Mouse (Mus musculus): ENCODE measurements around the gene Hist4h4. TPM values are rescaled to one million over a fixed set of nuclear protein-coding genes. Genes with fewer than 3 reads are reported as not detected.
"Not testable (repeated sequence)": the region's sequence is repeated elsewhere in the genome, so short reads cannot be mapped to it uniquely, and the experiment has no call there.

The Hist4h4 gene
- polyA plus RNA-seq, 1 experiment from 2014 or later = 0.72 TPM

DNA sequence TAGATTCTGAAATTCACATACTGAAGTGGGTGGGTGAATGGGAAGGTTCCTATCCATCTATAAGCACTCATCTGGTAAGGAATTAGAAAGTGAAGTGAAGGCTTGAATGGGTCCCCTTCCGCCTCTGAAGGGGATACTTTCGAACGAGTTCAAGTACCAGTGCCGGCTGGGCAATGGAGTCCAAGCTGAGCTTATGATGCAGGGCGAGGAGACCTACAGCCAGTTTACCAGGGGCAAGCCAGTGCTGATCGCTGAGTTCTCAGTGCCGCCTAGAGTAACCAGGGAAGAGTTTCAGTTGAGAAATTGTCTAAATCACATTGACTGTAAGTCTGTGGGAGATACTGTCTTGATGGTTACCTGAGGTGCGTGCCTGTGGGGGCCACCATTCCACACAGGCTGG, 3.5 kb downstream of the Hist4h4 start:
- WGBS = 90% methylated on average over 8 of the region's 8 CpGs
- H3K9ac ChIP-seq = no peak overlapping the region
- ATAC-seq (ENCODE audit: insufficient read depth, low FRiP score, low read depth) = no peak
- no peaks in the 10 kb centered on the region for H3K36me3 ChIP-seq
- no peak overlapping the region for H3K27ac ChIP-seq
- no peaks in the 10 kb centered on the region for H3K9me3 ChIP-seq
- H3K27me3 ChIP-seq (replicated peaks) = no peaks in the 10 kb centered on the region
- peaks cover 9% of the 10 kb centered on the region; the same call in 1 of the 2 replicates for H3K4me1 ChIP-seq
- no peak overlapping the region for H3K4me2 ChIP-seq
- no peak overlapping the region for H3K4me3 ChIP-seq (replicated peaks)

DNA sequence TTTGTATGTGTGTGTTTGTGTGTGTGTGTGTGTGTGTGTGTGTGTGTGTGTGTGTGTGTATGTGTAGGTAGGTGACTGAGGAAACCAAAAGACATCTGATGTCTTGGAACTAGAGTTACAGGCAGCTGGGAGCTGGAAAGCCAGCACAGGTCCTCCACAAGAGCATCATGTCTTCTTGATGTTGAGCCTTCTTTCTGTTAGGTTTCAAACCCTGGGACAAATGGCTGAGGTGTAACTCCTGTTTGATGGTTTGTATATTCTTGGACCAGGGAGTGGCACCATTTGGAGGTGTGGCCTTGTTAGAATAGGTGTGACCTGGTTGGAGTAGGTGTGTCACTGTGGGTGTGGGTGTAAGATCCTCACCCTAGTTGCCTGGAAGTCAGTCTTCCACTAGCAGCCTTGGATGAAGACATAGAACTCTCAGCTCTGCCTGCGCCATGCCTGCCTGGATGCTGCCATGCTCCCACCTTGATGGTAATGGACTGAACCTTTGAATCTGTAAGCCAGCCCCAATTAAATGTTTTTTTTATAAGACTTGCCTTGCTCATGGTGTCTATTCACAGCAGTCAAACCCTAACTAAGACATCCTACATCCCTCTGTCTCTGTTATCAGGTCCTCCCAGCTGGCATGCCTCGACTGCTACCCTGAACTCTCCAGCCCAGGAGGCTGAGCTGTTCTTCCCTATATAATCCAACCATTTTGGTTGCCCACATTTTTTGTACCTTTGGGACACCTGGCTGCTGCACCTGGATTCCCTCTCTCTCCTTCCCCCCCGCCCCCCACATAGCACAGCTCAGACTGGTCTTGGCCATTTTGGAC, 6.1 kb downstream of the Hist4h4 start:
- H3K36me3 ChIP-seq; H3K27me3 ChIP-seq (replicated peaks); H3K4me3 ChIP-seq (replicated peaks); H3K4me2 ChIP-seq; H3K9me3 ChIP-seq; H3K9ac ChIP-seq; H3K4me1 ChIP-seq; H3K27ac ChIP-seq: not testable (repeated sequence)
- WGBS = 73% methylated on average over 3 of the region's 3 CpGs
- peak; percentile 85 for ATAC-seq (ENCODE audit: insufficient read depth, low FRiP score, low read depth)

DNA sequence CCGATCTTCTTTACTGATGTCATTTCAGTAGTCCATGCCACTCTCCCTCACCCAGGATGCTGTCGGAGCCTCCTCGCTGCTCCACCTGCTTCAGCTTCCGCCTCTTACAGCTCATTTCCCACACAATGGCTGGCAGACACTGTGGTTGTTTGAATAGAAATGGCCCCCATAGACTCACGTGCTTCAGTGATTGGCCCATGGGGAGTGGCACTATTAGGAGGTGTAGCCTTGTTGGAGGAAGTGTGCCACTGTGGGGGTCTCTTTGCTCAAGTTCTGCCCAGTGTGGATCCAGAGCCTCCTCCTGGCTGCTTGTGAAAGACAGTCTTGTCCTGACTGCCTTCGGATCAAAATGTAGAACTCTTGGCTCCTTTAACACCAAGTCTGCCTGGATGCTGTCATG, 8.4 kb downstream of the Hist4h4 start:
- Histone ChIP-seq H3K4me3 (replicated peaks) (no peak overlapping the region), H3K4me1 (0 out of 2 replicates have a peak, but pooled peaks cover 4% of the 10 kb centered on the region), H3K27ac (no peak overlapping the region), H3K4me2 (no peak overlapping the region), H3K9me3 (no peaks in the 10 kb centered on the region), H3K36me3 (no peaks in the 10 kb centered on the region), H3K9ac (no peak overlapping the region), H3K27me3 (replicated peaks) (no peaks in the 10 kb centered on the region)
- no peak for ATAC-seq (ENCODE audit: insufficient read depth, low FRiP score, low read depth)
- 51% methylated on average over 6 of the region's 6 CpGs for WGBS

DNA sequence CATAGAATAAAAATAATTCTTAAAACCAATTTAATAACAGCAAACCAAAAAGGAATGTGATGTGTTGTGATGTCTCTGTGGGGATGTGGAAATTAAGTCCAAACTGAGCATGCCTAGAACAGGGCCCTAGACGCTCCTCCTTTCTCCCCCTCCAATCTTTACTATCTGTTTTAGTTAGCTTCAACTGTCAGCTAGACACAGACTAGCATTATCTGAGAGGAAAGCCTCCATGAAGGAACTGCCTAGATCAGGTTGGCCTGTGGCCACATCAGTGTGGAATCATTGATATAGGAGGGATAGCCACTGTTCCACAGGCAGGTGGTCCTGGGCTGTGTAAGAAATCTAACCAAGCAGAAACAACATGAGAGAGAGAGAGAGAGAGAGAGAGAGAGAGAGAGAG, 9.1 kb downstream of the Hist4h4 start:
- 70% methylated on average over 1 of the region's 1 CpGs for WGBS

DNA sequence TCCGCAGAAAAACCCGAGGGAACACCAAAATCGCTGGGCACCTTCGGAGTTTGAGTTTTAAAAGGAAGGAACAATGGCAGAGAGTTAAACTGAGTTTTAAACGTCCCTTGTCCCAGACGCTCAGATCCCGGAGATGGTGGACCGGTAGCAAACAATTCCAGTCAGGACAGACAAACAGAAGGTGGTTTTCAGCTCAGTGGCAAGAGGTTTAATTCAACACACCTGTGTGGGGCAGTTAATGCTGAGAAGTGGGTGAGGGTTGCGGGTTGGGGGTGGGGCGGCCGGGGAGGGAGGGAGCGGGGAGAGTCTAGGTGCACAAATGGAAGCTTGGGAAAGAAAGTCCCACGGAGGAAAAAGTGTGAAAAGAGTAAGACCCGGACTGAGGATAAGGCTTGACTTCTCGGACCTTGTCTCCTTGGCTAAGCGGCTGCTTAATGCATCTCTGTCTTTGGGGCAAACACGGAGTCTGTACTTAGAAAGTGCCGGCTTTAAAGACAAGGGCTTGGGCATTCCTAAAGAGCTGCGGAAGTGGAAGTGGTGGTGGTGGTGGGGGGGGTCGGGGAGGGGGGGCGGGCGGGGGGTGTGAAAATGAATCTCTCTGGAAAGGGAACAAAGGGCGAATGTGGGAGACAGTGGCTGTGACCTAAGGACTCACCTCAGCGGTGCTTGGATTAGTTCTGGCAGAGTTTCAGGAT, 10.2 kb downstream of the Hist4h4 start:
- WGBS = 2% methylated on average over 24 of the region's 24 CpGs
- H3K27me3 ChIP-seq (replicated peaks) = no peaks in the 10 kb centered on the region
- H3K27ac ChIP-seq = no peak overlapping the region

More for the DNA sequence above, 9.1 kb downstream of the Hist4h4 start:
- no peak overlapping the region for H3K27ac ChIP-seq
- H3K27me3 ChIP-seq (replicated peaks) = no peaks in the 10 kb centered on the region
- no peak overlapping the region for H3K4me3 ChIP-seq (replicated peaks)
- H3K36me3 ChIP-seq = no peaks in the 10 kb centered on the region
- H3K4me2 ChIP-seq = no peak overlapping the region
- 0 out of 2 replicates have a peak, but pooled peaks cover 4% of the 10 kb centered on the region for H3K4me1 ChIP-seq
- H3K9me3 ChIP-seq = no peaks in the 10 kb centered on the region
- ATAC-seq (ENCODE audit: insufficient read depth, low FRiP score, low read depth) = no peak
- no peak overlapping the region for H3K9ac ChIP-seq

DNA sequence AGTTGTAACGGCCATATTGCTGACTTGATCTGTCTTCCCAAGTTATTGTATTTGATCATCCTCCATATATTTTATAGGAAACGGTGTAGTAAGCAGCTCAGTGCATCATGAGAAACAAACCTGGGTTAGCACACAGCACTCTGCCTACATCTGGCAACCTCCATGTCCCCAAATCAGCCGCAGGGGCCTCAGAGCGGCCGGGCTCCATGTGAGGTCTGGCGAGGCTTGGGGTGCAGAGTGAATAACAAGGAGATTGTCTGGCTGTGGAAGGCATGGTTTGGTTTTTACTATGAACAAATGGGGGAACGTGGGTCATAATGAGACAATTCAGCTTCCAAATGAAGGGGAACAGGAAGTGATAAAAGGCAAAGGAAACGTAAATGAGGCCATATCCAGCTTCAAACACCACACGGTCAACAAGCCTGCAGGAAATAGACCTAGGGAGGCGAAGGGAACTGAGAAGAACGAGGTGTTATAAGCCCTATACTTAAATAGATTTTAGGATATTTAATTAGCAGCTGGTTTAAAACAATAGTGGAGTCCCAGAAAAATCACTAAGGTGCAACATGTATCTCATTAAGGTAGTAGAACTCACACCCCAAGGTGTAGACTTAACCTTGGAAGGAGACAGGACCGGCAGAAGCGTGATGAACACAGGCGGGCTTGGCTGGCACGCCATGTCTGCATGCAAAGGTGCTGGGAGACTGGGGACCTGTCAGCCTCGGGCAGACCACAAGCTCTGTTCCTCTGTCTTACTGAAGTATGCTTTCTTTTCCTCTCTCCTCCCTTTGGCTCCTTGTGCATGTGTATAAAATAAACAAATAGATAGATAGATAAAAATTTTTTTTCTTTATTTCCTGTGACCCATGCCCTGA, 11.1 kb downstream of the Hist4h4 start:
- 33% methylated on average over 16 of the region's 16 CpGs for WGBS
- no peak for ATAC-seq (ENCODE audit: insufficient read depth, low FRiP score, low read depth)
- no peaks in the 10 kb centered on the region for H3K36me3 ChIP-seq
- no peak overlapping the region for H3K27ac ChIP-seq
- H3K4me1 ChIP-seq = peaks cover 4% of the 10 kb centered on the region; the same call in 1 of the 2 replicates
- no peak overlapping the region for H3K9ac ChIP-seq
- peak overlapping the region; percentile 39 for H3K4me3 ChIP-seq (replicated peaks)
- H3K4me2 ChIP-seq = peak overlapping the region; percentile 74
- no peaks in the 10 kb centered on the region for H3K27me3 ChIP-seq (replicated peaks)
- H3K9me3 ChIP-seq = no peaks in the 10 kb centered on the region

More for the DNA sequence above, 10.2 kb downstream of the Hist4h4 start:
- ATAC-seq (ENCODE audit: insufficient read depth, low FRiP score, low read depth) = no peak
- Histone ChIP-seq H3K9ac (0 out of 2 replicates have a peak overlapping the region, but pooled peaks have one; percentile 12), H3K4me3 (replicated peaks) (peak overlapping the region; percentile 39), H3K4me2 (peak overlapping the region; percentile 74), H3K4me1 (peaks cover 4% of the 10 kb centered on the region; the same call in 1 of the 2 replicates), H3K9me3 (no peaks in the 10 kb centered on the region), H3K36me3 (no peaks in the 10 kb centered on the region)

DNA sequence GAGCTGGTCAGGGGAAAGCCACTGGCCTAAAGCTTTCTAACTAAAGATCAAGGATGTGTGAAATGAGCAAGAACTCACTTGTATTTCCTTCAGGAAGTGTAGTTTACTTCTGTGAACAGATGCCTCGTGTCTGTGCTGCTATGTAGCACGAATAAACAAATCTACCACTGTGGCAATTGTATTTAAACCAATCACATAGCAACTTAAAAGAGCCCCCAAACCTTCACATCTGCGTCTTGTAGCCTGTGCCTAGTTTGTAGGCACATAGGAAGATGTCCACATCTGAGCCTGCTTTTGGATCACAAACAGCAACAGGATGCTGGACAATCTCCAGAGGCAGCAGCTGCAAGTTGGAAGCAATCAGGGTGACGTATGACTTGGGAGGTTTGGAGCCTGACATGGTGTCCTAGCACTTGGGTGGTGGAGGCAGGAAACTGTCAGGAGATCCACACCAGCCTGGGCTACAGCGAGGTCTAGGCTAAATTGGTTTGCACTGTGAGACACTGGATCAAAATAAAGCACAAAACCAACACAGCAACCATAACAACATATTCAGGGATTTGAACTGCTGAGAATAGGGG, 14.7 kb downstream of the Hist4h4 start:
- Histone ChIP-seq H3K27ac (peak overlapping the region; percentile 71), H3K27me3 (replicated peaks) (no peaks in the 10 kb centered on the region), H3K4me3 (replicated peaks) (no peak overlapping the region), H3K9ac (no peak overlapping the region), H3K4me1 (peaks cover 4% of the 10 kb centered on the region; the same call in 1 of the 2 replicates), H3K36me3 (no peaks in the 10 kb centered on the region), H3K9me3 (no peaks in the 10 kb centered on the region), H3K4me2 (no peak overlapping the region)
- 38% methylated on average over 5 of the region's 5 CpGs for WGBS
- peak; percentile 76; the same call in 1 of the 2 replicates for ATAC-seq (ENCODE audit: insufficient read depth, low FRiP score, low read depth)

DNA sequence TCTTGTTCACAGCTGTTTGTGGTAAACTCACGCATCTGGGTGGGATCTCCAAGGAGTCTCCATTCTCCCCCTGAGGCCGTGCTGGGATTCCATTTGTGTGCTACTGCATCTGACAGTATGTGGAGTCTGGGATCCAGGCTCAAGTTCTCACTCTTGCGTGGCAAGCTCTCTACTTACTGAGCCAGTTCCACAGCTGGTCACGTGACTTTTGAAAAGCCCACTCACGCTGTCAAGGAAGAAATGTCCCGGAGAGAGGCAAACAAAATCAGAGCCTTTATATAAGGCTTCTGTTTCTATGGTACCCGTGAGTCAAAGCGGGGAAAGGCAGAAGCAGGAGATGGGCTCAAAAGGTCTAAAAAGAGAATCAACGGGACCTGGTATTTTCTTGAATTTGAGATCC, 21.5 kb downstream of the Hist4h4 start:
- no peaks in the 10 kb centered on the region for H3K9me3 ChIP-seq
- no peak overlapping the region for H3K4me3 ChIP-seq (replicated peaks)
- H3K36me3 ChIP-seq = no peaks in the 10 kb centered on the region
- no peak for ATAC-seq (ENCODE audit: insufficient read depth, low FRiP score, low read depth)
- H3K4me1 ChIP-seq = no peaks in the 10 kb centered on the region
- H3K4me2 ChIP-seq = no peak overlapping the region
- H3K27me3 ChIP-seq (replicated peaks) = no peaks in the 10 kb centered on the region
- no peak overlapping the region for H3K27ac ChIP-seq
- no peak overlapping the region for H3K9ac ChIP-seq
- 78% methylated on average over 9 of the region's 9 CpGs for WGBS

DNA sequence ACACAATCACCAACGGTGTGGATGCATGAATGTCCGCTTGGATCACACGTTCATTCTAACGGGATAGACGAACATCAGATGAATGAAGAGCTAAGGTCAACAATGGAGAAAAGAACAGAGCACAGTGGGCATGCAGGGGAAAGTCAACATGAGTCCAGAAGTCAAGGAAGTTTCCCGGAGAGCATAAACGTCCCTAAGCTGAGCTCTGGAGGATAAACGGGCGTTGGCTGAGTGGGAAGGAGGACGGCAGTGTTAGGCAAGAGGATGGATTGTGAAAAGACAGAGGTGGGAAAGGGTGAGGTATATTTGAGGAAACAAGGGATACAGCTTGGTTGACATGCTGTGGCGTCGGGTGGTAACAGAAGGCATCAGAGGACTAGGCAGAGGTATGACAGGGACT, 22.1 kb downstream of the Hist4h4 start:
- no peak overlapping the region for H3K9ac ChIP-seq
- no peak for ATAC-seq (ENCODE audit: insufficient read depth, low FRiP score, low read depth)
- H3K36me3 ChIP-seq = no peaks in the 10 kb centered on the region
- no peaks in the 10 kb centered on the region for H3K27me3 ChIP-seq (replicated peaks)
- no peak overlapping the region for H3K4me3 ChIP-seq (replicated peaks)
- WGBS = 75% methylated on average over 12 of the region's 12 CpGs
- H3K4me2 ChIP-seq = no peak overlapping the region
- H3K9me3 ChIP-seq = no peaks in the 10 kb centered on the region
- no peak overlapping the region for H3K27ac ChIP-seq
- no peaks in the 10 kb centered on the region for H3K4me1 ChIP-seq

DNA sequence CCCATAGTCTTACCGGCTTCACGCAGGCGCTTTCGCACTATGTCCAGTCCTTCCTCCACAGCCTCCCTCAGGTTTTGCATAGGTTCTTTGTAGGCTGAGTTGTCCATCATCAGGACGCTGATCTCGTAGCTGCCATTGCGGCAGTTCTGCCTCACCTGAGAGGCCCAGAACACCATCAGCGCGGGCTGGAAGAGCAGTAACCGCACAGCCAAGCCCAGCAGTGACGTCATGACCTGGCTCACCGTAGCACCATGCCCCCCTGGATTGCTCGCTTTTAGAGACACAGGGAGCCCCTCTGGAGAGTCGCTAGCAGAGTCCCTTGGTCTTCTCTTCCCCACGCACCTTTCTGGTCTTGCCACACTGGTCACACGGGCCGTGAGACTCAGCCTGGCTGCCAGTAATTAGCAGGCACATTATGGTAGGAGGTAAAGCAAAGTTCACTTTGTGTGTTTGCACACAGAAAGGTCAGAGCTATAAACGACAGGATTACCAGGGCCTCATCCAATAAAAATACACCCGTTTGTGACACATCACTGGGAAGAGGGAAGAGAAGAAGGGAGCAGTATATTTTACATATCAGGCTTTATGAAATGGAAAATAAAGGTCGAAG, 22.7 kb downstream of the Hist4h4 start, which contains the start of gene Gucy2c:
TSS of gene Gucy2c (minus strand) at position 389 of the 610 bp plus-strand sequence.
- Histone ChIP-seq H3K27me3 (replicated peaks) (no peaks in the 10 kb centered on the region), H3K4me1 (no peaks in the 10 kb centered on the region), H3K4me3 (replicated peaks) (peak within 1 kb of the TSS; percentile 11; the same call in 1 of the 2 replicates), H3K4me2 (no peak within 1 kb of the TSS), H3K9me3 (no peaks in the 10 kb centered on the region), H3K27ac (no peak within 1 kb of the TSS), H3K36me3 (no peaks in the 10 kb centered on the region), H3K9ac (no peak within 1 kb of the TSS)
- ATAC-seq (ENCODE audit: insufficient read depth, low FRiP score, low read depth) = 0 out of 2 replicates have a peak, but pooled peaks have one; percentile 31
- WGBS = 76% methylated on average over 20 of the region's 20 CpGs

DNA sequence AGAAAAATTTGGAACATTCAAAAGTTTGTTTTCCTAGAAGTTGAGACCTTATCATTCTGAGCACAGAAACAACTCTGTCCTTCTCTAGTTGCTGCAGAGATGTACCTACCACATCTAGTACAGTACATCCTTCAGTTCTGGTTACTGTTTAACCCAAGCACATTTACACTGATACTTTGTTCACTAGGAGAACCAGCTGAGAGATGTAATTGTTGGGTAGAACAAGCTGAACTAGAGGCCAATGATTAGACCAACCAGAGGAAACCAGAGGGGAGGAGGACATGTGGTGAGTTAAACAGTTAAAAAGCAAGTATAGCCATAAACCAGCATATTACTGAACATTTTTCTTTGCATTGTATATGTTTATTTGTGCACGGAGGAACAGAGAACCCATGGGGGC, 27.8 kb downstream of the Hist4h4 start:
- WGBS = 72% methylated on average over 1 of the region's 1 CpGs

More for the DNA sequence above, 27.8 kb downstream of the Hist4h4 start:
- ATAC-seq (ENCODE audit: insufficient read depth, low FRiP score, low read depth) = no peak
- H3K4me3 ChIP-seq (replicated peaks) = no peak overlapping the region
- no peak overlapping the region for H3K27ac ChIP-seq
- no peaks in the 10 kb centered on the region for H3K4me1 ChIP-seq
- H3K9ac ChIP-seq = no peak overlapping the region
- no peak overlapping the region for H3K4me2 ChIP-seq
- H3K36me3 ChIP-seq = no peaks in the 10 kb centered on the region
- no peaks in the 10 kb centered on the region for H3K27me3 ChIP-seq (replicated peaks)
- H3K9me3 ChIP-seq = no peaks in the 10 kb centered on the region

Measured in stomach, embryonic 15.5 days (tissue).